ENCODE assay signal across 17 mouse cellular contexts in the genomic region with DNA sequence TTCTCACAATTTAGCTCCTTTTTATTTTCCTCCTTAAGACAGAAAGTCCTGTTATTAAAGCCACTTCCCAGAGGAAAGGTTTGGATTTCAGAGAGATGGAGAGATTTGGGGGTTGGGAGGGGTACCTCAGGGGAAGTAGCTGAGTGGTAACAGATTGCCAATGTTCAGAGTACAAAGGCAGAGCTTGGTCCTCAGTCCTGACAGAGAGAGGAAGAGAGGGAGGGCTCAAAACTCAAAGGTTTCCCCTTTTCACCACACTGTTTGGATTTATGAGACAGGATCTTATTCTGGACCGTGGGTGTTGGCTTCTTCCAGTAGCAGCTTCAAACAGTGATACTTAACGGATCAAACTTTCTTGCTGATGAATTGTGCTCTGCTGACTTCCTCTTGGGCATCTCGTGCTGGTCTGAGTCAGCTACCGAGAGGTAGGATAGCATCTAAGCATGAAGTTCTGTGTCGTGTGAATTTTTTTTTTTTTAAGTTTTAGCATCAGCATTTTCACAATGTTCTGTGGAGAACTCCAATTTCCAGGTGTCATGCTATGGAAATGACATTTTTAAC.
DNase-seq lines count a peak whose midpoint lies in the region.
"Had no signal": no experiment of that assay in that cellular context is flagged by ENCODE, and none has a peak within 500 bp of the region (broad histone marks: within the 10 kb centered on the region; RNA-seq: fewer than 3 reads in every experiment).

No protein-coding gene starts in this region.

- DNase-seq in embryo, embryonic 11.5 days (ENCODE audit: low read depth, low spot score): peak; percentile 2
- DNase-seq in embryo, embryonic 10 days (ENCODE audit: low spot score): no peak
- peak; percentile 42 for DNase-seq in 416B (ENCODE audit: low read depth)
- peak; percentile 18 for DNase-seq in forelimb bud, embryonic 11.5 days (ENCODE audit: low read depth, low spot score)
- peak; percentile 8 to 45 for DNase-seq in kidney, postnatal 36 days
- no peak for DNase-seq in ovary, postnatal 36 days (ENCODE audit: low spot score)
- DNase-seq in layer of hippocampus, adult 9-11 months: no peak
- DNase-seq: adrenal gland, postnatal 25 days; cerebellum, adult 11 months; cerebellum, postnatal 25 days; forebrain, postnatal 0 days; gastrocnemius, adult 2 months; heart, adult 2 months; lung, adult 2 months; lung, postnatal 36 days; right cerebral cortex, adult 18-20 months; thymus, postnatal 14 days had no signal

Comparison
In these comparisons a context has a peak if more than half of its experiments do, and no peak if none do; other contexts are left out.
1. DNase-seq: peak in embryo, embryonic 11.5 days (single experiment), 416B (single experiment), forelimb bud, embryonic 11.5 days (single experiment) and kidney, postnatal 36 days (2 of 2); none in embryo, embryonic 10 days (single experiment), ovary, postnatal 36 days (single experiment) and layer of hippocampus, adult 9-11 months (single experiment).